Mouse (Mus musculus) small intestine, adult 2 months (tissue): ENCODE measurements around the gene Dchs2. TPM values are rescaled to one million over a fixed set of nuclear protein-coding genes. Genes with fewer than 3 reads are reported as not detected.

Experiments used
- H3K27ac ChIP-seq: fragments of 200-500 bp; 2 replicates; pipeline ENCODE4 v1.5.1; 2012; ENCODE audit warnings: low read depth, low read length, control low read depth, inconsistent platforms; ENCODE audit not compliant: insufficient read depth
- H3K27me3 ChIP-seq: fragments of 200-500 bp; 2 replicates; pipeline ENCODE4 v1.6.1; 2012; ENCODE audit warnings: mild to moderate bottlenecking, moderate library complexity, low read length, inconsistent platforms; ENCODE audit not compliant: control insufficient read depth, insufficient read depth
- H3K36me3 ChIP-seq: fragments of 200-500 bp; 2 replicates; pipeline ENCODE4 v1.6.1; 2012; ENCODE audit warnings: mild to moderate bottlenecking, low read length, control low read depth, inconsistent platforms; ENCODE audit not compliant: control insufficient read depth, insufficient read depth
- H3K4me1 ChIP-seq: fragments of 200-500 bp; 2 replicates; pipeline ENCODE4 v1.6.1; 2012; ENCODE audit warnings: low read length, inconsistent platforms, mixed read lengths; ENCODE audit not compliant: control insufficient read depth, insufficient read depth, insufficient read length
- H3K4me3 ChIP-seq: fragments of 200-500 bp; 2 replicates; pipeline ENCODE4 v1.5.1; 2012; ENCODE audit warnings: low read depth, mild to moderate bottlenecking, control low read depth, inconsistent platforms, low read length, moderate library complexity
- CTCF ChIP-seq: fragments of 200-500 bp; IDR thresholded peaks from 2 replicates; pipeline ENCODE4 v1.5.1; 2012; ENCODE audit warnings: low read depth, mild to moderate bottlenecking, control low read depth, inconsistent platforms, low read length, moderate library complexity, mixed read lengths; ENCODE audit not compliant: insufficient replicate concordance, insufficient read length; ENCODE audit errors: extremely low read depth
- POLR2A ChIP-seq: fragments of 200-500 bp; IDR thresholded peaks from 2 replicates; pipeline ENCODE4 v1.6.1; 2012; ENCODE audit warnings: low read depth, mild to moderate bottlenecking, control low read depth, inconsistent platforms, low read length, moderate library complexity
- WGBS: fragments of 180-500 bp; shearing (Covaris S2); methylation state at CpG from one replicate; pipeline ENCODE4 v1.1.7; 2018; 5-methylcytosine and 5-hydroxymethylcytosine counted together
- polyA plus RNA-seq: library from polyadenylated mRNA; depleted of rRNA; stranded (reverse); fragments of >200 nt; gene quantifications from 2 replicates; pipeline ENCODE4 v1.2.3, GENCODE M21; 2012

Gene Dchs2
- polyA plus RNA-seq, 1 experiment: 0.06 TPM

DNA sequence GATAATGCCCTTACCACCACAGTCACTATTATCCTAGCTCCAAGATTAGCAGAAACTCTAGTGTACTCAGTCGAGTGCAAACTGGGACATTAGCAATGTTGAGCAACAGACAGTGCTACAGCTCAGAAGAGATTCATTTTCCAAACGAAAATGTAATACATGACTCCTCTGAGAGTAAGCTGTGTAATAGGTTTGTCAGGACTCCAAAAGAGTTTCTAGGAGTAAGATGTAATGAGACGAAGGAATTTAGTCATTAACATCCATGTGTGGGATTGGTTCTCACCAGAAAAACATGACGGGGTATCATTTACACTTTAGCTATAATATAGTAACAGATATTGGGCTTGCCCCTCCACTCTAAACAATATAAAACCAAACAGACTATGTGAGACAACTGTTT, 90.3 kb downstream of the Dchs2 start:
- Histone ChIP-seq H3K27ac (no peak overlapping the region), H3K36me3 (no peaks in the 10 kb centered on the region), H3K4me1 (no peaks in the 10 kb centered on the region), H3K4me3 (no peak overlapping the region), H3K27me3 (no peaks in the 10 kb centered on the region)
- 70% methylated on average over 4 of the region's 4 CpGs for WGBS
- TF ChIP-seq POLR2A: no peak
- TF ChIP-seq CTCF: no peak

GRCm38 (mm10) chr3:83220101-83220500, 92.4 kb downstream of the Dchs2 start:
- Histone ChIP-seq H3K27ac (no peak overlapping the region), H3K27me3 (no peaks in the 10 kb centered on the region), H3K4me3 (no peak overlapping the region), H3K36me3 (no peaks in the 10 kb centered on the region), H3K4me1 (no peaks in the 10 kb centered on the region)
- TF ChIP-seq CTCF (no peak), POLR2A (no peak)
- WGBS: 80% methylated on average over 2 of the region's 2 CpGs

DNA sequence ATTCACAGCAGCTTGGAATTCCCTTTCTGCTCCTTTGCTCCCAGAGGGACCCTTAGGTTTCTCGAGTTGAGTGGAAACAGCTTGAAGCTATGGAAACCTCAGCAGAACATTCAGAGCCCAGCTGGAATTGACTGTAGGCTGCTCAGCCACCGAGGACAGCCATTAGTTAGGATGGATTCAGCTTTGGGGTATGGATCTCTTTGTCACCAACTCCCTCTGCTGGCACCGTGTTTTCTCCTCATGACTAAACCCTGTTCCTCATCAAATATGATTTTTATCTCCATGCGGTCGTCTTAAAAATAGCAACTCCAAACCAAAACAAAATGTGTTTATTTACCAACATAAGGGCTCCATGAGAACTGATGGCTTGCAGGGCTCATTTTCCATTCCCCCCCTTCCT, 94.4 kb downstream of the Dchs2 start:
- Histone ChIP-seq H3K27me3 (no peaks in the 10 kb centered on the region), H3K4me3 (no peak overlapping the region), H3K4me1 (no peaks in the 10 kb centered on the region), H3K27ac (no peak overlapping the region), H3K36me3 (no peaks in the 10 kb centered on the region)
- 55% methylated on average over 5 of the region's 5 CpGs for WGBS
- TF ChIP-seq CTCF: no peak
- TF ChIP-seq POLR2A: no peak

GRCm38 (mm10) chr3:83228383-83228782, 100.6 kb downstream of the Dchs2 start:
- TF ChIP-seq POLR2A (no peak), CTCF (no peak)
- WGBS: 74% methylated on average over 9 of the region's 9 CpGs
- H3K36me3 ChIP-seq: no peaks in the 10 kb centered on the region
- H3K4me1 ChIP-seq: no peaks in the 10 kb centered on the region
- no peak overlapping the region for H3K4me3 ChIP-seq
- no peak overlapping the region for H3K27ac ChIP-seq
- no peaks in the 10 kb centered on the region for H3K27me3 ChIP-seq

DNA sequence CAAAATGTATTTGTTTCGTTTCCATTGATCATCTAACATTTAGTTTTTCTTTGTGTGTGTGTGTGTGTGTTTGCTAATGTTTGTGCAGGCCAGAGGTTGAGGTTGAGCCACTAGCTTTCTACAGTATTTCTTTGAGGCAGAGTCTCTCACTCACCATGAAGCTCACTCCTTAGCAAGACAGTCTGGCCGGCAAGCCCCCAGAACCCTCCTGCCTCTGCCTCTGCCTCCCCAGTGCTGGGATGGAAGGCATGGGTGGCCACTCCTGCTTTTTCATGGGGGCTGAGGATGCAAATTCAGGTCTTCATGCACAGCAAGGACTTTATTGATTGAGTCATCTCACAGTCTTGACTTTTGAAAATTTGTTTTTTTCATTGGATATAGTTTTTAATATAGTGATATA, 102.6 kb downstream of the Dchs2 start:
- 87% methylated on average over 2 of the region's 2 CpGs for WGBS

DNA sequence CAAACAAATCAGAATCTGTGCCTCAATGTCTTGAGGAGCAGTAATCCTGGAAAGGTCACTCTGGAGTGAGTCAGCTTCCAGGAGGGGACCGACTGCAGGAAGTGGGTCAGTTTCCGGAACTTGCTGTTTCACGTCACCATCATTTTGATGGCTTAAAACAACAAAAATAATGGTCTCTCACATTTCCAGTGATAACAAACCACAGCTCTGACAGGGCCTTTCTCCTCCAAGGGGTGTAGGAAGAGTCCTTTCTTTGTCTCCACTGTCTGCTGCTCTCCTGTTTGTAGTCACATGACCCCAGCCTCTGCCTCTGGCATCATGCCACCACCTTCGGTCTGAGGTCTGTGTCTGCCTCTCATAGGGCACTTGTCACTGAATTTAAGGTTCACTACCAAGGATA, 106.7 kb downstream of the Dchs2 start:
- H3K4me1 ChIP-seq: no peaks in the 10 kb centered on the region
- no peaks in the 10 kb centered on the region for H3K36me3 ChIP-seq
- TF ChIP-seq CTCF (no peak), POLR2A (no peak)
- 60% methylated on average over 4 of the region's 4 CpGs for WGBS
- no peak overlapping the region for H3K4me3 ChIP-seq
- no peaks in the 10 kb centered on the region for H3K27me3 ChIP-seq
- H3K27ac ChIP-seq: no peak overlapping the region

More for the DNA sequence above, 102.6 kb downstream of the Dchs2 start:
- H3K27ac ChIP-seq: no peak overlapping the region
- no peaks in the 10 kb centered on the region for H3K4me1 ChIP-seq
- no peaks in the 10 kb centered on the region for H3K36me3 ChIP-seq
- H3K27me3 ChIP-seq: no peaks in the 10 kb centered on the region
- no peak for TF ChIP-seq POLR2A
- TF ChIP-seq CTCF: no peak
- H3K4me3 ChIP-seq: no peak overlapping the region

GRCm38 (mm10) chr3:83235061-83235460, 107.3 kb downstream of the Dchs2 start:
- WGBS: 81% methylated on average over 5 of the region's 5 CpGs
- Histone ChIP-seq H3K36me3 (no peaks in the 10 kb centered on the region), H3K27me3 (no peaks in the 10 kb centered on the region), H3K4me3 (no peak overlapping the region), H3K27ac (no peak overlapping the region), H3K4me1 (no peaks in the 10 kb centered on the region)
- TF ChIP-seq CTCF: no peak
- no peak for TF ChIP-seq POLR2A

DNA sequence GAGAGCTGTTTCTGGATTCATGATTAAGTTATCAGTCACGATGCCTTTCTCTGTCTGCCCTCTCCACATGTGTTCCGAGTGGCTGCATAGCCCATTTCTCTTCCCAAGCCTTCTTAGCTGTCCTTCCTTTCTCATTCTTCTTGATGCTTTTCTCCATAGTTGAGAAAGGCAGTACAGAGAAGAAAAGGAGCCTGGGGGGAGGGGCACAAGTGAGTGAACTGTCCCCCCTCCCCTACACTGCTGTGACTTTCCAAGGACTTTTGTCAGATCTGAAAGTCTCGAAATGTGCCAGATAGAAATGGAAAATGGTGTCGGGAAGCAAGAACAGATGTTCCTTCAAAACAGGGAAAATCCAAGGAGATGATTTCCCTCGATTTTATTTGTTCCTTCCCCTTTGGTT, 118.8 kb downstream of the Dchs2 start:
- Histone ChIP-seq H3K27me3 (no peaks in the 10 kb centered on the region), H3K27ac (no peak overlapping the region), H3K36me3 (no peaks in the 10 kb centered on the region), H3K4me1 (no peaks in the 10 kb centered on the region), H3K4me3 (no peak overlapping the region)
- TF ChIP-seq CTCF: no peak
- TF ChIP-seq POLR2A: no peak
- WGBS: 77% methylated on average over 5 of the region's 5 CpGs
